8 mouse cellular contexts compared by ENCODE assay signal in the genomic region with DNA sequence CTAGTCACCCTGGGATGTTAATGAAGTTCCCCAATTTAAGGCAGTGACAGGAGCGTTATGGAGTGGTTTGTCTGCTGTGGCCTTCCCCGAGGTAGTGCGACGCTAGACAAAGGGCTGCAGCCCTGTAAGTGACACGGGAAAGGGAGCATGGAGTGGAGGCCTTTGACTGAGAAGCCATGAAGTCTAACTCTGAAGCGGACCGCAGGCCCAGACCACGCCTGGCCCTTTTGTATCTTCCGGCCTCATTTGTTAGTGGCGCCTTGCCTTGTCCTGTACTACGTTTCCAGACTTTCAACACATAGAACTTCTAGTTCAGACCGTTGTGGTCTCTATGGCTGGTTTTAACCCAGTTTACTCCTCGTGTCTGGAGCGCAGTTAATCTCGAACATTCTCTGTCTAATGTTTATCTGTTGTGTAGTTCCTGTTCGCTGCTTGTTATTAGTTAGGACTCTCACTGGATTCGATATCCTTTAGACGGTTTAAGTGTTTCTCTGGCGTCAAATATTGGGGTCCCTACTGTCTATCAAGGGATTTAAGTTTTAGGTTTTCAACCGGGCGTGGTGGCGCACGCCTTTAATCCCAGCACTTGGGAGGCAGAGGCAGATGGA. TPM values are rescaled to one million over a fixed set of nuclear protein-coding genes. Genes with fewer than 3 reads are reported as not detected.
DNase-seq lines count a peak whose midpoint lies in the region; ATAC-seq and TF ChIP-seq lines count a peak whose summit lies in the region.

No protein-coding gene starts in this region.

- H3K4me1 ChIP-seq in embryonic facial prominence, embryonic 12.5 days, result peaks cover 10% of the 10 kb centered on the region
- no peaks in the 10 kb centered on the region for H3K4me1 ChIP-seq in hindbrain, embryonic 11.5 days (replicated peaks; ENCODE audit: control insufficient read depth, insufficient read depth, low read length)
- peaks cover 11% of the 10 kb centered on the region for H3K4me1 ChIP-seq in liver, adult 2 months (ENCODE audit: control insufficient read depth, insufficient read depth, low read length)
- peaks cover 9% of the 10 kb centered on the region for H3K4me1 ChIP-seq in midbrain, postnatal 0 days (ENCODE audit: insufficient read depth, low read length)

- in situ Hi-C loops in Patski (cut with MboI; ENCODE audit: low pct_unique_long_range_greater_than_20kb), result no loop called here

- 6% methylated on average over 23 of the region's 23 CpGs for WGBS in embryonic facial prominence, embryonic 12.5 days
- 10% methylated on average over 23 of the region's 23 CpGs for WGBS in hindbrain, embryonic 11.5 days
- WGBS in liver, adult 2 months, result 7% methylated on average over 23 of the region's 23 CpGs
- 6% methylated on average over 23 of the region's 23 CpGs for WGBS in midbrain, postnatal 0 days

- intact Hi-C loops in left cerebral cortex, postnatal 36 days (cut with DNase I), result loop anchor here (10.0 kb wide), 1 partner anchor 135 kb away; the partner anchor contains the start of genes Pask and Ppp1r7

- TF ChIP-seq CTCF in Patski (IDR thresholded peaks at IDR 0.05), result no peak
- no peak for TF ChIP-seq CTCF in liver, adult 2 months (IDR thresholded peaks at IDR 0.05; ENCODE audit: low read depth, low read length)
- TF ChIP-seq CTCF in midbrain, postnatal 0 days (IDR thresholded peaks at IDR 0.05), result no peak

- H3K27me3 ChIP-seq in Patski, result no peaks in the 10 kb centered on the region
- H3K27me3 ChIP-seq in embryonic facial prominence, embryonic 12.5 days, result no peaks in the 10 kb centered on the region
- H3K27me3 ChIP-seq in hindbrain, embryonic 11.5 days (ENCODE audit: control insufficient read depth, insufficient read depth, low read length), result no peaks in the 10 kb centered on the region
- H3K27me3 ChIP-seq in liver, adult 2 months (ENCODE audit: control insufficient read depth, insufficient read depth, low read length), result no peaks in the 10 kb centered on the region
- no peaks in the 10 kb centered on the region for H3K27me3 ChIP-seq in midbrain, postnatal 0 days (ENCODE audit: insufficient read depth, low read length)

- H3K9ac ChIP-seq in embryonic facial prominence, embryonic 12.5 days, result peak overlapping the region; percentile 86
- peak overlapping the region; percentile 76 for H3K9ac ChIP-seq in hindbrain, embryonic 11.5 days (ENCODE audit: low read depth, low read length)
- peak overlapping the region; percentile 78 for H3K9ac ChIP-seq in liver, adult 2 months (ENCODE audit: low read depth, low read length)
- peak overlapping the region; percentile 95 for H3K9ac ChIP-seq in midbrain, postnatal 0 days (replicated peaks; ENCODE audit: low read length, poor library complexity, severe bottlenecking)

- peaks cover 4% of the 10 kb centered on the region; the same call in 1 of the 2 replicates for H3K79me2 ChIP-seq in liver, adult 2 months (ENCODE audit: control insufficient read depth, insufficient read depth, low read length)

- H3K36me3 ChIP-seq in embryonic facial prominence, embryonic 12.5 days, result no peaks in the 10 kb centered on the region
- no peaks in the 10 kb centered on the region for H3K36me3 ChIP-seq in hindbrain, embryonic 11.5 days (ENCODE audit: control insufficient read depth, insufficient read depth, low read length)
- H3K36me3 ChIP-seq in liver, adult 2 months (ENCODE audit: control insufficient read depth, insufficient read depth, low read length), result no peaks in the 10 kb centered on the region
- no peaks in the 10 kb centered on the region for H3K36me3 ChIP-seq in midbrain, postnatal 0 days (ENCODE audit: insufficient read depth, low read length)

- peak overlapping the region; percentile 94 for H3K4me3 ChIP-seq in embryonic facial prominence, embryonic 12.5 days
- peak overlapping the region; percentile 87 for H3K4me3 ChIP-seq in hindbrain, embryonic 11.5 days (ENCODE audit: low read depth, low read length)
- peak overlapping the region; percentile 73 for H3K4me3 ChIP-seq in liver, adult 2 months (ENCODE audit: insufficient read depth, low read depth, low read length)
- peak overlapping the region; percentile 94 for H3K4me3 ChIP-seq in midbrain, postnatal 0 days (ENCODE audit: low read depth, low read length)

- peak overlapping the region; percentile 68 for H3K4me2 ChIP-seq in embryonic facial prominence, embryonic 12.5 days (replicated peaks)
- H3K4me2 ChIP-seq in hindbrain, embryonic 11.5 days (replicated peaks; ENCODE audit: low read depth, low read length), result peak overlapping the region; percentile 65
- peak overlapping the region; percentile 49 for H3K4me2 ChIP-seq in midbrain, postnatal 0 days (ENCODE audit: low read depth, low read length, poor library complexity, severe bottlenecking)

- H3K27ac ChIP-seq in embryonic facial prominence, embryonic 12.5 days, result peak overlapping the region; percentile 93
- peak overlapping the region; percentile 79 for H3K27ac ChIP-seq in hindbrain, embryonic 11.5 days (ENCODE audit: low read depth, low read length)
- H3K27ac ChIP-seq in liver, adult 2 months (replicated peaks; ENCODE audit: insufficient read depth, low read depth, low read length), result peak overlapping the region; percentile 79
- H3K27ac ChIP-seq in midbrain, postnatal 0 days (ENCODE audit: low read depth, low read length), result peak overlapping the region; percentile 96

- H3K9me3 ChIP-seq in embryonic facial prominence, embryonic 12.5 days, result no peaks in the 10 kb centered on the region
- no peaks in the 10 kb centered on the region for H3K9me3 ChIP-seq in hindbrain, embryonic 11.5 days (ENCODE audit: control insufficient read depth, low read length)
- H3K9me3 ChIP-seq in midbrain, postnatal 0 days (ENCODE audit: low read length), result no peaks in the 10 kb centered on the region

- DNase-seq in left cerebral cortex, adult 8-10 months (ENCODE audit: low spot score in 2 of 2), result peak; percentile 6 to 18
- no peak for DNase-seq in left cerebral cortex, postnatal 36 days (ENCODE audit: low spot score in 2 of 2)
- DNase-seq in Patski (ENCODE audit: low read depth, low spot score), result peak; percentile 12
- DNase-seq in hindbrain, embryonic 11.5 days (ENCODE audit: low spot score), result no peak
- no peak for DNase-seq in liver, adult 2 months (ENCODE audit: extremely low read depth, low read depth, low spot score)
- peak; percentile 28 for DNase-seq in midbrain, postnatal 0 days (ENCODE audit: low spot score)
- DNase-seq in thymus, postnatal 25 days, result no peak

- ATAC-seq in Patski, result no peak
- no peak for ATAC-seq in embryonic facial prominence, embryonic 12.5 days (ENCODE audit: insufficient number of reproducible peaks, insufficient read depth, low FRiP score, low TSS enrichment)
- no peak for ATAC-seq in hindbrain, embryonic 11.5 days (ENCODE audit: low FRiP score)
- ATAC-seq in midbrain, postnatal 0 days (ENCODE audit: low FRiP score), result no peak

- POLR2A ChIA-PET in Patski (lab: Charles Lee), result interaction anchor here (2.6 kb wide), 1 partner anchor 35 kb away, joined by 7 read pairs; no protein-coding TSS in a partner anchor

- CTCF ChIA-PET in Patski (lab: Charles Lee), result interaction anchor here (1.4 kb wide), 1 partner anchor 11 kb away, joined by 3 read pairs; no protein-coding TSS in a partner anchor

- no peak for TF ChIP-seq POLR2A in liver, adult 2 months (IDR thresholded peaks at IDR 0.05; ENCODE audit: extremely low read depth, insufficient read depth, low read length)

RNA-seq across cellular contexts. Expression of gene Hdlbp, which starts 1.0 kb away (rescaled TPM):
- 100 to 1,000 TPM; 148 to 174 (median 161) TPM for total RNA-seq in left cerebral cortex, adult 8-10 months (2022)
- 100 to 1,000 TPM; 166 to 169 TPM for total RNA-seq in left cerebral cortex, postnatal 36 days (2021)
- 263 TPM for polyA plus RNA-seq in Patski (2021)
- 134 and 139 TPM in 2 replicates for polyA plus RNA-seq in embryonic facial prominence, embryonic 12.5 days (2016; fragmentation: Nextera tagmentation; extraction: Ambion mirVana)
- polyA plus RNA-seq in hindbrain, embryonic 11.5 days (2014; fragmentation: Nextera tagmentation; extraction: Ambion mirVana), result 80.7 and 117 TPM in 2 replicates
- total RNA-seq in liver, adult 2 months (2014; rRNA removed), result 169 and 179 TPM in 2 replicates
- 103 and 119 TPM in 2 replicates for polyA plus RNA-seq in liver, adult 2 months (2012; rRNA removed)
- total RNA-seq in midbrain, postnatal 0 days (2014; rRNA removed), result 67.4 and 75.6 TPM in 2 replicates
- polyA plus RNA-seq in midbrain, postnatal 0 days (2015; fragmentation: Nextera tagmentation; extraction: Ambion mirVana), result 66.2 and 76.8 TPM in 2 replicates

RNA-seq across cellular contexts. Expression of gene Farp2, which starts 32.3 kb away (rescaled TPM):
- total RNA-seq in left cerebral cortex, adult 8-10 months (2022), result 10 to 100 TPM; 12.2 to 13.9 (median 12.8) TPM
- total RNA-seq in left cerebral cortex, postnatal 36 days (2021), result 10 to 100 TPM; 11.5 to 12.1 TPM
- 10.1 TPM for polyA plus RNA-seq in Patski (2021)
- 7.2 and 7.5 TPM in 2 replicates for polyA plus RNA-seq in embryonic facial prominence, embryonic 12.5 days (2016; fragmentation: Nextera tagmentation; extraction: Ambion mirVana)
- 4.6 and 6.0 TPM in 2 replicates for polyA plus RNA-seq in hindbrain, embryonic 11.5 days (2014; fragmentation: Nextera tagmentation; extraction: Ambion mirVana)
- 10.5 and 16.4 TPM in 2 replicates for total RNA-seq in liver, adult 2 months (2014; rRNA removed)
- 9.2 and 10.5 TPM in 2 replicates for polyA plus RNA-seq in liver, adult 2 months (2012; rRNA removed)
- 7.4 and 7.8 TPM in 2 replicates for total RNA-seq in midbrain, postnatal 0 days (2014; rRNA removed)
- 2.2 and 2.3 TPM in 2 replicates for polyA plus RNA-seq in midbrain, postnatal 0 days (2015; fragmentation: Nextera tagmentation; extraction: Ambion mirVana)

Comparison
In these comparisons a context has a peak if more than half of its experiments do, and no peak if none do; other contexts are left out.
1. DNase-seq: peak in left cerebral cortex, adult 8-10 months (2 of 2), Patski (single experiment) and midbrain, postnatal 0 days (single experiment); none in left cerebral cortex, postnatal 36 days (0 of 2), hindbrain, embryonic 11.5 days (single experiment), liver, adult 2 months (single experiment) and thymus, postnatal 25 days (single experiment).
2. Peak in every context shown above with its lines, with median percentiles within 50 percentile points of each other: H3K27ac ChIP-seq, H3K4me2 ChIP-seq, H3K4me3 ChIP-seq and H3K9ac ChIP-seq.